Mouse (Mus musculus) heart, adult 2 months (tissue): Measurements from ENCODE around the gene Olfr520.

Source experiments
- CTCF ChIP-seq: fragments of 200-600 bp; IDR thresholded peaks from 2 replicates; pipeline ENCODE4 v1.8.1; 2022; ENCODE audit warnings: antibody characterized with exemption, mild to moderate bottlenecking, moderate library complexity
- EP300 ChIP-seq: fragments of 200-500 bp; IDR thresholded peaks from 2 replicates; pipeline ENCODE4 v1.6.1; 2011; ENCODE audit warnings: low read depth, low read length, control low read depth; ENCODE audit not compliant: insufficient read depth
- POLR2A ChIP-seq: fragments of 200-500 bp; IDR thresholded peaks from 2 replicates; pipeline ENCODE4 v1.6.1; 2011; ENCODE audit warnings: mild to moderate bottlenecking, low read depth, low read length, control low read depth; ENCODE audit not compliant: insufficient read depth

DNA sequence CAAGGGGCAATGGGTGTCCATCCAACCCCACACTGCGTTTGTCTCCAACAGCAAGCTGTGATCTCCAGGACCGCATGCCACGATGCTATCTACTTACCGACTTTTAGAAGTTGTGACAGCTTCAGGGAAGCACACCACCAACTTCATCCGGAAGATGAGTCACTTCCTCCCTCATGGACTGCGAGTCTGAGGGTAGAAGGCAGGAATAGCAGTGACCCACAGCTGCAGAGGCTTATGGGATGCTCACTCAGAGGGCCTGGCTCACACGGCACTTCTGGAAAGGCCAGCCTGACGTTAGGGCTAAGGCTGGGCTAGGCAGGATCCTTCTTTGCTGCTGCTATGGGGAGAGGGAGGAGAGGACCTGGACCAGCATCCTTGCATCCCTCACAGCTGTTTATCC lies 18.9 kb upstream of the Olfr520 start, which contains the start of gene Slco2b1:
- TF ChIP-seq CTCF (no peak), POLR2A (no peak), EP300 (no peak)
